Mouse (Mus musculus) gastrocnemius, postnatal 10 days (tissue): Measurements from ENCODE around the gene B3gnt7. TPM values are rescaled to one million over a fixed set of nuclear protein-coding genes. Genes with fewer than 3 reads are reported as not detected.
"Not testable (repeated sequence)": the region's sequence is repeated elsewhere in the genome, so short reads cannot be mapped to it uniquely, and the experiment has no call there.

ENCODE experiments used
- DNase-seq: peaks from one replicate; pipeline ENCODE4 v3.0.0; 2021; ENCODE audit warnings: mixed read lengths
- total RNA-seq, 2 experiments: library from RNA; stranded (reverse); gene quantifications; 2 replicates each; pipeline ENCODE4 v1.2.3; 2021

Gene B3gnt7
- total RNA-seq, 2 experiments from 2014 or later, result 0.09 to 0.29 TPM

- peak; percentile 64 for DNase-seq
These were observed 636 bp downstream of the B3gnt7 start for GRCm38 (mm10) chr1:86303063-86303872.

- no peak for DNase-seq
These were observed 1.2 kb downstream of the B3gnt7 start for GRCm38 (mm10) chr1:86303873-86304250.

- no peak for DNase-seq
These were observed 4.1 kb downstream of the B3gnt7 start for GRCm38 (mm10) chr1:86306686-86307085.

- DNase-seq, result no peak
These were observed 4.6 kb downstream of the B3gnt7 start for GRCm38 (mm10) chr1:86307177-86307762.

- no peak for DNase-seq
These were observed 5.4 kb downstream of the B3gnt7 start for GRCm38 (mm10) chr1:86307871-86308641.

GRCm38 (mm10) chr1:86309270-86309833 is 6.7 kb downstream of the B3gnt7 start:
- DNase-seq, result no peak

- no peak for DNase-seq
These were observed 8.1 kb downstream of the B3gnt7 start for GRCm38 (mm10) chr1:86310536-86311310.

- DNase-seq, result no peak
These were observed 8.9 kb downstream of the B3gnt7 start for GRCm38 (mm10) chr1:86311467-86312005.

GRCm38 (mm10) chr1:86312269-86312668 is 9.6 kb downstream of the B3gnt7 start:
- no peak for DNase-seq

- no peak for DNase-seq
These were observed 10.6 kb downstream of the B3gnt7 start for GRCm38 (mm10) chr1:86313096-86313771.

- DNase-seq, result peak; percentile 39
These were observed 11.1 kb downstream of the B3gnt7 start for GRCm38 (mm10) chr1:86313772-86314125.

GRCm38 (mm10) chr1:86320822-86321413 is 18.3 kb downstream of the B3gnt7 start:
- DNase-seq, result no peak

GRCm38 (mm10) chr1:86336330-86336729 is 33.7 kb downstream of the B3gnt7 start:
- DNase-seq, result no peak

GRCm38 (mm10) chr1:86339156-86339812 is 36.7 kb downstream of the B3gnt7 start:
- DNase-seq, result peak; percentile 80

- DNase-seq, result not testable (repeated sequence)
These were observed 38.5 kb downstream of the B3gnt7 start for GRCm38 (mm10) chr1:86341096-86341495.

GRCm38 (mm10) chr1:86342371-86342770 is 39.7 kb downstream of the B3gnt7 start:
- no peak for DNase-seq

- DNase-seq, result no peak
These were observed 40.5 kb downstream of the B3gnt7 start for GRCm38 (mm10) chr1:86343087-86343645.

- no peak for DNase-seq
These were observed 41.6 kb downstream of the B3gnt7 start for GRCm38 (mm10) chr1:86343969-86344861.

- DNase-seq, result no peak
These were observed 42.4 kb downstream of the B3gnt7 start for GRCm38 (mm10) chr1:86345069-86345468.
